Mouse (Mus musculus) E14TG2a.4 (cell line): Measurements from ENCODE around the gene Palm3.

ENCODE experiments used
- CTCF ChIP-seq: conservative IDR thresholded peaks from 2 replicates; pipeline ENCODE4 v1.5.1; 2014; ENCODE audit warnings: low read length
- NANOG ChIP-seq: IDR thresholded peaks from 2 replicates; pipeline ENCODE4 v1.6.1; 2014; ENCODE audit warnings: borderline replicate concordance, low read length, mixed read lengths
- POU5F1 ChIP-seq: IDR thresholded peaks from 2 replicates; pipeline ENCODE4 v1.6.1; 2014; ENCODE audit warnings: low read length, borderline replicate concordance

DNA sequence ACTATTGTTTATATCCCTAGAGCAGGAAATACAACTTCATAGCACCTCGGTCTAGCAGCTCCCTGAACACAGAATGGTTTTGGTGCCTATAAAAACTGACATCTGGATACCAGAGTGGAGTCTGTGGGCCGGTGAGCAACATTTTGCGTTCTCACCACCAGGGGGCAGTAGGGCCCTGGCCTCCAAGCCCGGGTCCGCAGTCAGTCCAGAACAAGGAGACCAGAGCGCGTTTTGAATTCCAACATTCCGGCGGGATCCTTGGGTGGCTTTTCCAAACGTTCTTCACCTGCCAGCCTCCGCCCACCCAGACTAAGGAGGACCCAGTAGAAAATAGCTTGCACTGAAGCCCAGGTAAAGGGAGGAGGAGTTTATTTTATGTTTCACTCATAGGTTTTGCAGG, 11.4 kb upstream of the Palm3 start:
- TF ChIP-seq CTCF (peak; percentile 48), POU5F1 (no peak), NANOG (no peak)
